Mouse (Mus musculus) heart, adult 11 months (tissue): ENCODE measurements at regions not wholly inside any gene's neighbourhood (a gene's known extent, or its start where the extent isn't known, plus 50 kb on each side); places are given as distances from the start of the nearest gene placed in this dataset.

Experiments
- DNase-seq: peaks from one replicate; pipeline ENCODE4 v3.0.0; 2022

GRCm38 (mm10) chr11:111865143-111865542 is 799.2 kb downstream of the Kcnj2 start:
- no peak for DNase-seq

- no peak for DNase-seq
Observed at GRCm38 (mm10) chr11:111875406-111875805, 809.4 kb downstream of the Kcnj2 start.

GRCm38 (mm10) chr11:111880146-111880545 is 814.2 kb downstream of the Kcnj2 start:
- peak; percentile 97 for DNase-seq

- DNase-seq = no peak
Observed at GRCm38 (mm10) chr11:111890026-111890425, 824.1 kb downstream of the Kcnj2 start.

- no peak for DNase-seq
Observed at GRCm38 (mm10) chr11:111893861-111894260, 827.9 kb downstream of the Kcnj2 start.

GRCm38 (mm10) chr11:111895221-111896200 is 829.5 kb downstream of the Kcnj2 start:
- DNase-seq = no peak

GRCm38 (mm10) chr11:111897001-111897400 is 831.0 kb downstream of the Kcnj2 start:
- DNase-seq = no peak

- no peak for DNase-seq
Observed at GRCm38 (mm10) chr11:111904086-111904485, 838.1 kb downstream of the Kcnj2 start.

- no peak for DNase-seq
Observed at GRCm38 (mm10) chr11:111913891-111914290, 847.9 kb downstream of the Kcnj2 start.

- DNase-seq = no peak
Observed at GRCm38 (mm10) chr11:111926336-111926735, 855.7 kb upstream of the Sox9 start.

GRCm38 (mm10) chr11:111929366-111929765 is 852.7 kb upstream of the Sox9 start:
- DNase-seq = no peak

GRCm38 (mm10) chr11:111932052-111932451 is 850.0 kb upstream of the Sox9 start:
- no peak for DNase-seq

GRCm38 (mm10) chr11:111944282-111944681 is 837.7 kb upstream of the Sox9 start:
- no peak for DNase-seq

- DNase-seq = no peak
Observed at GRCm38 (mm10) chr11:111945806-111946205, 836.2 kb upstream of the Sox9 start.

- DNase-seq = no peak
Observed at GRCm38 (mm10) chr11:111947671-111948070, 834.4 kb upstream of the Sox9 start.

- no peak for DNase-seq
Observed at GRCm38 (mm10) chr11:111953421-111953820, 828.6 kb upstream of the Sox9 start.

GRCm38 (mm10) chr11:111957721-111958287 is 824.2 kb upstream of the Sox9 start:
- no peak for DNase-seq

GRCm38 (mm10) chr11:111961047-111961837 is 820.8 kb upstream of the Sox9 start:
- DNase-seq = peak; percentile 85

GRCm38 (mm10) chr11:111961846-111962245 is 820.2 kb upstream of the Sox9 start:
- no peak for DNase-seq

GRCm38 (mm10) chr11:111964066-111964465 is 818.0 kb upstream of the Sox9 start:
- DNase-seq = no peak

- DNase-seq = no peak
Observed at GRCm38 (mm10) chr11:111966401-111966800, 815.6 kb upstream of the Sox9 start.

GRCm38 (mm10) chr11:111971001-111971400 is 811.0 kb upstream of the Sox9 start:
- no peak for DNase-seq

GRCm38 (mm10) chr11:111978667-111979066 is 803.4 kb upstream of the Sox9 start:
- DNase-seq = no peak
